Mouse (Mus musculus) intestine, embryonic 15.5 days (tissue): ENCODE data around the gene Ctps. TPM values are rescaled to one million over a fixed set of nuclear protein-coding genes. Genes with fewer than 3 reads are reported as not detected.
"Not testable (repeated sequence)": the region's sequence is repeated elsewhere in the genome, so short reads cannot be mapped to it uniquely, and the experiment has no call there.

Source experiments
- ATAC-seq: fragments of 200-750 bp; cut with Nextera tagmentation; 2 replicates; pipeline ENCODE4 v1.8.0; 2017; ENCODE audit warnings: moderate TSS enrichment, moderate library complexity
- H3K27ac ChIP-seq: fragments of 300-500 bp; sonication (generic); 2 replicates; pipeline ENCODE4 v1.5.1; 2015; ENCODE audit warnings: mild to moderate bottlenecking, inconsistent platforms
- H3K27me3 ChIP-seq: fragments of 300-500 bp; sonication (generic); replicated peaks from 2 replicates; pipeline ENCODE4 v1.6.1; 2015; ENCODE audit warnings: inconsistent platforms
- H3K36me3 ChIP-seq: fragments of 300-500 bp; sonication (generic); 2 replicates; pipeline ENCODE4 v1.6.1; 2015; ENCODE audit warnings: inconsistent platforms
- H3K4me1 ChIP-seq: fragments of 300-500 bp; sonication (generic); replicated peaks from 2 replicates; pipeline ENCODE4 v1.6.1; 2015; ENCODE audit warnings: inconsistent platforms
- H3K4me2 ChIP-seq: fragments of 300-500 bp; sonication (generic); replicated peaks from 2 replicates; pipeline ENCODE4 v1.6.1; 2015; ENCODE audit warnings: mild to moderate bottlenecking, inconsistent platforms
- H3K4me3 ChIP-seq: fragments of 300-500 bp; sonication (generic); replicated peaks from 2 replicates; pipeline ENCODE4 v1.5.1; 2015; ENCODE audit warnings: inconsistent platforms
- H3K9ac ChIP-seq: fragments of 300-500 bp; sonication (generic); 2 replicates; pipeline ENCODE4 v1.6.1; 2015; ENCODE audit warnings: inconsistent platforms
- H3K9me3 ChIP-seq: fragments of 300-500 bp; sonication (generic); 2 replicates; pipeline ENCODE4 v1.6.1; 2016; ENCODE audit warnings: inconsistent platforms
- WGBS: fragments of 180-500 bp; shearing (Covaris S2); methylation state at CpG from one replicate; pipeline ENCODE4 v1.1.7; 2015; 5-methylcytosine and 5-hydroxymethylcytosine counted together
- polyA plus RNA-seq: library from polyadenylated mRNA; unstranded; fragments of >200 nt; fragmentation: Nextera tagmentation; extraction: Ambion mirVana; gene quantifications from 2 replicates; pipeline ENCODE4 v1.2.1, GENCODE M21; 2015

Gene Ctps
- polyA plus RNA-seq, 1 experiment from 2014 or later: 72.6 TPM

DNA sequence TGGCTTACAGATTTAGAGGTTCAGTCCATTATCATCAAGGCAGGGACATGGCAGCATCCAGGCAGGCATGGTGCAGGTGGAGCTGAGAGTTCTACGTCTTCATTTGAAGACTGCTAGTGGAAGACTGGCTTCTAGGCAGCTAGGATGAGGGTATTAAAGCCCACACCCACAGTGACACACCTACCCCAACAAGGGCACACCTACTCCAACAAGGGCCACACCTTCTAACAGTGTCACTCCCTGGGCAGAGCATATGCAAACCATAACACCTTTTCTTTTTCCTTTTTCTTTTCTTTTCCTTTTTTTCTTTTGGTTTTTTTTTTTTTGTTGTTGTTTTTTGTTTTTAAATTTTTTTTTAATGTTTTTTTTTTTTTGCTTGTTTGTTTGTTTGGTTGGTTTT, 26.1 kb upstream of the Ctps start:
- H3K9ac ChIP-seq, H3K27ac ChIP-seq, H3K9me3 ChIP-seq, H3K4me2 ChIP-seq, ATAC-seq, H3K36me3 ChIP-seq, H3K4me3 ChIP-seq, H3K27me3 ChIP-seq, H3K4me1 ChIP-seq: not testable (repeated sequence)
- 71% methylated on average over 1 of the region's 1 CpGs for WGBS

DNA sequence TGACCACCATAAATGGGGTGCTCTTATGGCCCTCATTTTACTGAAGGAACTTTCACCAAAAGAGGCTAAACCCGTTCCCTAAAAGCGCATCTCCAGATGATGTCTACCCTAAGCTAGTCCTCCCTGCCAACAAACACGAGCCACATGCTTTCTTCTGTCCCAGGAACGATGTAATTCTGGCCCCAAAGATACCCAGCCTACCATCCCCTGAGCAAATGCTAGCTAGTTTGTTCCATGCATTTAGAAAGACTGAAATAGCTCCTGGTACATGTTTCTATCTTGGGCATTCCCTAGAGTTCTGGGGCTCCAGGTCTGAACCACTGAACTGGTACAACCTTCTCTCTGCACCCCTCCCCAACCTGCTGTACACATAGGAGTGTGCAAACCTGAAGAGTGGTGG, 20.9 kb upstream of the Ctps start:
- Histone ChIP-seq H3K9ac (no peak overlapping the region), H3K4me2 (no peak overlapping the region), H3K27me3 (no peaks in the 10 kb centered on the region), H3K4me1 (peaks cover 3% of the 10 kb centered on the region; the same call in 1 of the 2 replicates), H3K36me3 (no peaks in the 10 kb centered on the region), H3K27ac (no peak overlapping the region), H3K4me3 (no peak overlapping the region), H3K9me3 (no peaks in the 10 kb centered on the region)
- ATAC-seq: no peak
- 93% methylated on average over 4 of the region's 4 CpGs for WGBS

DNA sequence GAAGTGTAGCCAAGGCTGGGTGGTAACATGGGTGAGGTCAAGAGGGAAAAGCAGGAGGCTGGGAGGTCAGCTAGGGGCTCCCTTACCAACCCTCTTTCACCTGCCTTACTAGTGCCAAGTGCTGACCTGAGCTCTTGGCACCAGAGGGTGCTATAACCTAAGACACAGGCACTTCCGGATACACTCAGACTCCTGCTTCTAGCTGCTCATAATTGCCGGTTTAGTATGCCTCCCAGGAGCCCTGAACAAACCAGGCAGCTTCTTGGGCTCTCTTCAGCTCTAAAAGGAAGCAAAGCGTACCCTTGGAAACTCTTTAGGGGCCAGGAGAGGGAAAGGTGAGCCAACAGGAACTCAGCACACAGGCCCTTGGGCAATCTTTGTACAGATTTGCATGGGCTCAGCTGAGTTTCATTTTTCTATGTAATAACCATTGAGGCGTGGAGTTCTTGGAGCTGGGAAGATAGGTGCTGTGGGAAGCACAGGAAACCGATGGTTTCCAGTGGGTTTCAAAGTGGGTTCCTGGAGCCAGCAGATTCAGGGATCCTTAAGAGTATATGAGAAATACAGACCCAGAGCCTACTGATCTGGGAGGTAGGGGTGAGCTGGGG, 19.8 kb upstream of the Ctps start:
- Histone ChIP-seq H3K27me3 (no peaks in the 10 kb centered on the region), H3K36me3 (no peaks in the 10 kb centered on the region), H3K4me1 (peaks cover 3% of the 10 kb centered on the region; the same call in 1 of the 2 replicates), H3K9me3 (no peaks in the 10 kb centered on the region), H3K4me2 (no peak overlapping the region), H3K4me3 (no peak overlapping the region), H3K9ac (no peak overlapping the region), H3K27ac (no peak overlapping the region)
- ATAC-seq: peak; percentile 97
- WGBS: 38% methylated on average over 5 of the region's 5 CpGs

GRCm38 (mm10) chr4:120589070-120589469, 19.0 kb upstream of the Ctps start:
- 28% methylated on average over 3 of the region's 3 CpGs for WGBS
- no peak overlapping the region for H3K9ac ChIP-seq
- H3K4me2 ChIP-seq: no peak overlapping the region
- H3K4me3 ChIP-seq: no peak overlapping the region
- ATAC-seq: no peak
- peaks cover 3% of the 10 kb centered on the region; the same call in 1 of the 2 replicates for H3K4me1 ChIP-seq
- no peak overlapping the region for H3K27ac ChIP-seq
- no peaks in the 10 kb centered on the region for H3K27me3 ChIP-seq
- no peaks in the 10 kb centered on the region for H3K9me3 ChIP-seq
- no peaks in the 10 kb centered on the region for H3K36me3 ChIP-seq

GRCm38 (mm10) chr4:120588445-120588844, 18.4 kb upstream of the Ctps start, which contains the start of gene Gm8439:
Gene Gm8439, plus strand, starts transcription at chr4:120588745.
- H3K4me3 ChIP-seq: no peak within 1 kb of the TSS
- H3K9me3 ChIP-seq: no peaks in the 10 kb centered on the region
- H3K36me3 ChIP-seq: no peaks in the 10 kb centered on the region
- no peak for ATAC-seq
- H3K27me3 ChIP-seq: no peaks in the 10 kb centered on the region
- H3K4me2 ChIP-seq: no peak within 1 kb of the TSS
- H3K9ac ChIP-seq: no peak within 1 kb of the TSS
- H3K4me1 ChIP-seq: peaks cover 3% of the 10 kb centered on the region; the same call in 1 of the 2 replicates
- 29% methylated on average over 4 of the region's 4 CpGs for WGBS
- H3K27ac ChIP-seq: no peak within 1 kb of the TSS

DNA sequence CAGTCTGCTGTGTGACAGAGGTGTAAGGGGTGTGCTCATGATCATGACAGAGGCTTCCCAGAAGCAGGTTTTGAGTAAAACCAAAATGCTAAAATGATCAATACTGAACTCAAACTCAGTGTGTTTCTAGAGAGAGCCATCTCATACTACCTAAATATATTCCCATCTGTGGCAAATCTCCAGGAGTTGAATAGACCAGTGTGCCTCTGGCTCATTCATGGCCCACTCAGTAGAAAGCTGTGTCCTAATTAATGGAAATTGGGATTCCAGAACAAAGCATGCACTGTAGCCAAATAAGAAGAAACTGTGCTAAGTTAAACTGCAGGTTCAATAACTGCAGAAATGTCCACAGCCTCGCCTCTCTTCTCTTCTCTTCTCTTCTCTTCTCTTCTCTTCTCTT, 16.9 kb upstream of the Ctps start:
- WGBS: 75% methylated on average over 1 of the region's 1 CpGs
- Histone ChIP-seq H3K9ac (no peak overlapping the region), H3K9me3 (no peaks in the 10 kb centered on the region), H3K4me1 (peaks cover 3% of the 10 kb centered on the region; the same call in 1 of the 2 replicates), H3K27me3 (no peaks in the 10 kb centered on the region), H3K36me3 (no peaks in the 10 kb centered on the region), H3K27ac (no peak overlapping the region), H3K4me2 (no peak overlapping the region), H3K4me3 (no peak overlapping the region)
- ATAC-seq: no peak

DNA sequence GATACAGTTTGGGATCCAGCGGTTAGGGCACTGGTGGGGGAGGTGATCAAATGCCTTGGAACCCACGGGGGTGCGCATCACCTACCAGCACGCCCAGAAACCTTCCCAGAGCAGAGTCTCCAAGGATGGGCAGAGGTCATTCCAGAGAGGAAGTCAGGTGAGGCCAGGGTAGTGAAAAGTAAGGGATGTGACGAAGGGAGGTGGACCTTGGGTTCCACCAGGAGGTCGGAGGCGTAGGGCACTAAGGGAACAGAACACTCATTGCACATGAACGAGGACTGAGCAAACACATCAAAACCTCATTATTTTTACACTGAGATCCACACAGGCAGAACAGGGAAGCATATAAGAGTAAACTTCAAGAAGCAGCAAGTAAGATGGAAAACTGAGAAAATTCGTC, 11.6 kb upstream of the Ctps start:
- ATAC-seq: no peak
- no peaks in the 10 kb centered on the region for H3K9me3 ChIP-seq
- H3K4me1 ChIP-seq: no peaks in the 10 kb centered on the region
- no peak overlapping the region for H3K4me3 ChIP-seq
- no peak overlapping the region for H3K27ac ChIP-seq
- no peaks in the 10 kb centered on the region for H3K27me3 ChIP-seq
- H3K9ac ChIP-seq: no peak overlapping the region
- H3K36me3 ChIP-seq: no peaks in the 10 kb centered on the region
- 70% methylated on average over 9 of the region's 9 CpGs for WGBS
- no peak overlapping the region for H3K4me2 ChIP-seq

- 74% methylated on average over 5 of the region's 5 CpGs for WGBS
- no peak overlapping the region for H3K4me3 ChIP-seq
- H3K27ac ChIP-seq: no peak overlapping the region
- H3K9ac ChIP-seq: no peak overlapping the region
- H3K4me2 ChIP-seq: no peak overlapping the region
- H3K36me3 ChIP-seq: no peaks in the 10 kb centered on the region
- H3K4me1 ChIP-seq: no peaks in the 10 kb centered on the region
- ATAC-seq: no peak
- no peaks in the 10 kb centered on the region for H3K9me3 ChIP-seq
- no peaks in the 10 kb centered on the region for H3K27me3 ChIP-seq
Measured at GRCm38 (mm10) chr4:120580894-120581293, 10.8 kb upstream of the Ctps start.

GRCm38 (mm10) chr4:120571691-120572090, 1.6 kb upstream of the Ctps start:
- H3K27me3 ChIP-seq: no peaks in the 10 kb centered on the region
- H3K27ac ChIP-seq: no peak overlapping the region
- no peak overlapping the region for H3K4me2 ChIP-seq
- no peaks in the 10 kb centered on the region for H3K36me3 ChIP-seq
- H3K9ac ChIP-seq: no peak overlapping the region
- H3K9me3 ChIP-seq: no peaks in the 10 kb centered on the region
- no peak for ATAC-seq
- peaks cover 23% of the 10 kb centered on the region for H3K4me1 ChIP-seq
- 47% methylated on average over 3 of the region's 3 CpGs for WGBS
- H3K4me3 ChIP-seq: no peak overlapping the region

DNA sequence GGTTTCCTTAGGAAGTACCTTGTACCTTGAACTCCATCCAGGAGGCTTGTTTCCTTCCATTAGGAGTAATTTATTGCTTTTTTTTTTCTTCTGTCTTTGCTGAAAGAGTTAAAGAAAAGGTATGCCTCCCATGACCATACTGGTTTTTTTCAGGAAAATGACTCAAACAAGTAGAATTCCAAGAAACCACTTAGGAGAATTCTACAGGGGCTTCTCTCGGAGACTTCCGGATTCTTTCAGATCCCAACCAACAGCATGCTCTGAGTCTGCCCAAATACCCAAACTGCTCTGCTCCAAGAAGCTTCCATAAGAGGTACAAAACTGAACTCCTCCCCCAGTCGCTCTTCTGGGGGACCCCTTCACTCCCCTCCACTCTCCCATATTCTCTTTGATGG, 991 bp upstream of the Ctps start:
- Histone ChIP-seq H3K9ac (no peak overlapping the region), H3K36me3 (no peaks in the 10 kb centered on the region), H3K4me3 (no peak overlapping the region), H3K4me2 (peak overlapping the region; percentile 89), H3K4me1 (peaks cover 23% of the 10 kb centered on the region), H3K27ac (peak overlapping the region; percentile 92; the same call in 1 of the 2 replicates), H3K27me3 (no peaks in the 10 kb centered on the region), H3K9me3 (no peaks in the 10 kb centered on the region)
- WGBS: 59% methylated on average over 3 of the region's 3 CpGs
- no peak for ATAC-seq

DNA sequence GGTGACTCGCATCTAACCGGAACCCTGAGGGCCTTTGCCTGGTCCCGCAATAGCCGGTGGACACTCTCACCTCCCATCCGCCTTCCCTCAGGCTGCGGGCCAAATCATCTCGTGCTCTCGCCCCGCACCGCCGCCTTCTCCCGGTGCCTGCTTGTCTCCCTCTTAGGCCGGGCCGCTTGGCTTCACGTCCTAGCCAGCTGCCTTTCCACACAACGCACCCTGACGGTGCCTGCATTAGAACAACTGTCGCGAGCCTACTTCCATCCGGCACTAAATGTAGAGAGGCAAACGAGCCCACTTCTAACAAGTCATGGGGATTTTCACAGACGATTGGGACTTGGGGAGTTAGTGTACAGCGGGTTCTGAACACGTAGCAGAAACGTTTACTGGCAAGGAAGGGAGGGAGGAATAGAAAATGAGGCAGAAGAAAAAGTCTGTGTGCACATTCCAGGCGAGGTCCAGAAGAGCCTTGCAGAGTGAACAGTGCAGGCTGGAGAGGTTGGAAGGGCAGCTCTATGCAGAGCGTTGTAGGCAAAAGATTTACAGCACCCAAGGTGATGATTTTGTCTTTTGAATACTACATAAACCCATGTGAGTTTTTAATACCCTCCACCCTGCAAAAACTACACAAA, 478 bp upstream of the Ctps start:
- no peaks in the 10 kb centered on the region for H3K36me3 ChIP-seq
- WGBS: under 1% methylated on average over 26 of the region's 27 CpGs
- H3K4me1 ChIP-seq: peaks cover 23% of the 10 kb centered on the region
- peak overlapping the region; percentile 93 for H3K4me3 ChIP-seq
- no peaks in the 10 kb centered on the region for H3K9me3 ChIP-seq
- H3K27me3 ChIP-seq: no peaks in the 10 kb centered on the region
- peak overlapping the region; percentile 89 for H3K9ac ChIP-seq
- H3K27ac ChIP-seq: peak overlapping the region; percentile 92
- peak; percentile 70 for ATAC-seq
- H3K4me2 ChIP-seq: peak overlapping the region; percentile 89

DNA sequence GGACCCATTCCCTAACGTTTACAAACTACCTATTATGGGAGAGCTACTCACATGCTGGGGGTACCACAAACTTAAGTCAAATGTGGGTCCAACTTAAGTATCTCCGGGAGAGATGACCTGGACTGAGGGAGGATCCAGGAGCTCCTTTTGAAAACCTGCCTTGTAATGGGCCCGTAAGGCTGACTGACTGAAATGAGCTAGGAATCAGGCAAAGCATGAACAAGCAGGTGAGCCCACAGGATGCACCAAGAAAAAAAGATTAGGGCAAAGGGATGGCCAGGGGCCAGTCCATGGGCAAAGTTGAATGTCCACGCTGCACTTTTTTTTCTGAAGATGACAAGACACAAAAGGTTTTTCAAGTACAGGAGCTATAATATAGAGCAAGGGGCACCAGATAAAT, 1.1 kb downstream of the Ctps start:
- Histone ChIP-seq H3K27ac (no peak overlapping the region), H3K4me2 (peak overlapping the region; percentile 89), H3K4me1 (peaks cover 23% of the 10 kb centered on the region), H3K27me3 (no peaks in the 10 kb centered on the region), H3K4me3 (peak overlapping the region; percentile 93), H3K9ac (peak overlapping the region; percentile 89), H3K36me3 (peaks cover 4% of the 10 kb centered on the region), H3K9me3 (no peaks in the 10 kb centered on the region)
- WGBS: 3% methylated on average over 4 of the region's 4 CpGs
- ATAC-seq: no peak

- Histone ChIP-seq H3K4me3 (peak overlapping the region; percentile 5), H3K9ac (peak overlapping the region; percentile 3; the same call in 1 of the 2 replicates), H3K36me3 (peaks cover 10% of the 10 kb centered on the region), H3K4me2 (peak overlapping the region; percentile 89), H3K27me3 (no peaks in the 10 kb centered on the region), H3K4me1 (peaks cover 23% of the 10 kb centered on the region), H3K27ac (peak overlapping the region; percentile 67), H3K9me3 (no peaks in the 10 kb centered on the region)
- WGBS: 35% methylated on average over 5 of the region's 5 CpGs
- ATAC-seq: no peak
Measured at GRCm38 (mm10) chr4:120568005-120568404, 2.1 kb downstream of the Ctps start.
